ENCODE assay signal across 8 mouse cellular contexts in genomic region chr2:180678609-180679140, GRCm38 (mm10). TPM values are rescaled to one million over a fixed set of nuclear protein-coding genes. Genes with fewer than 3 reads are reported as not detected.
DNase-seq lines count a peak whose midpoint lies in the region; ATAC-seq and TF ChIP-seq lines count a peak whose summit lies in the region.

No protein-coding gene starts in this region.

- 27% methylated on average over 4 of the region's 4 CpGs for WGBS in embryonic facial prominence, embryonic 12.5 days
- WGBS in heart, embryonic 12.5 days, result 24% methylated on average over 4 of the region's 4 CpGs
- WGBS in kidney, postnatal 0 days, result 25% methylated on average over 4 of the region's 4 CpGs
- 8% methylated on average over 4 of the region's 4 CpGs for WGBS in liver, adult 2 months
- WGBS in stomach, embryonic 14.5 days, result 23% methylated on average over 4 of the region's 4 CpGs

- DNase-seq in CD4-positive helper T cell, adult 2 months (ENCODE audit: low read depth, low spot score), result peak; percentile 72
- peak; percentile 71 for DNase-seq in adrenal gland, postnatal 14 days
- peak; percentile 73 for DNase-seq in kidney, postnatal 0 days (ENCODE audit: low spot score)
- DNase-seq in liver, adult 2 months (ENCODE audit: extremely low read depth, low read depth, low spot score), result peak; percentile 54
- peak; percentile 88 for DNase-seq in naive thymus-derived CD4-positive, alpha-beta T cell, adult 2 months (ENCODE audit: low read depth)

- no peak overlapping the region for H3K4me2 ChIP-seq in embryonic facial prominence, embryonic 12.5 days (replicated peaks)
- no peak overlapping the region for H3K4me2 ChIP-seq in heart, embryonic 12.5 days
- H3K4me2 ChIP-seq in kidney, postnatal 0 days (ENCODE audit: low read length), result no peak overlapping the region
- H3K4me2 ChIP-seq in stomach, embryonic 14.5 days (replicated peaks; ENCODE audit: low read depth, low read length), result no peak overlapping the region

- H3K9ac ChIP-seq in embryonic facial prominence, embryonic 12.5 days, result no peak overlapping the region
- no peak overlapping the region for H3K9ac ChIP-seq in heart, embryonic 12.5 days
- H3K9ac ChIP-seq in kidney, postnatal 0 days (ENCODE audit: low read depth, low read length), result no peak overlapping the region
- no peak overlapping the region for H3K9ac ChIP-seq in liver, adult 2 months (ENCODE audit: low read depth, low read length)
- H3K9ac ChIP-seq in stomach, embryonic 14.5 days (replicated peaks; ENCODE audit: low read depth, low read length), result no peak overlapping the region

- peaks cover 47% of the 10 kb centered on the region for H3K36me3 ChIP-seq in embryonic facial prominence, embryonic 12.5 days
- H3K36me3 ChIP-seq in heart, embryonic 12.5 days, result peaks cover 51% of the 10 kb centered on the region
- H3K36me3 ChIP-seq in kidney, postnatal 0 days (ENCODE audit: insufficient read depth, low read length), result peaks cover 31% of the 10 kb centered on the region
- peaks cover 37% of the 10 kb centered on the region for H3K36me3 ChIP-seq in liver, adult 2 months (ENCODE audit: control insufficient read depth, insufficient read depth, low read length)
- peaks cover 44% of the 10 kb centered on the region for H3K36me3 ChIP-seq in stomach, embryonic 14.5 days (ENCODE audit: control insufficient read depth, insufficient read depth, low read length)

- H3K9me3 ChIP-seq in embryonic facial prominence, embryonic 12.5 days, result no peaks in the 10 kb centered on the region
- no peaks in the 10 kb centered on the region for H3K9me3 ChIP-seq in heart, embryonic 12.5 days (replicated peaks)
- no peaks in the 10 kb centered on the region for H3K9me3 ChIP-seq in kidney, postnatal 0 days (replicated peaks; ENCODE audit: low read length)
- H3K9me3 ChIP-seq in stomach, embryonic 14.5 days (ENCODE audit: control insufficient read depth, low read depth, low read length), result no peaks in the 10 kb centered on the region

- TF ChIP-seq CTCF in kidney, postnatal 0 days (IDR thresholded peaks at IDR 0.05; ENCODE audit: low read depth), result peak; percentile 95
- peak; percentile 42 for TF ChIP-seq CTCF in liver, adult 2 months (IDR thresholded peaks at IDR 0.05; ENCODE audit: low read depth, low read length)

- TF ChIP-seq POLR2A in liver, adult 2 months (IDR thresholded peaks at IDR 0.05; ENCODE audit: extremely low read depth, insufficient read depth, low read length), result no peak

- no peak overlapping the region for H3K4me3 ChIP-seq in embryonic facial prominence, embryonic 12.5 days
- H3K4me3 ChIP-seq in heart, embryonic 12.5 days, result no peak overlapping the region
- no peak overlapping the region for H3K4me3 ChIP-seq in kidney, postnatal 0 days (replicated peaks; ENCODE audit: low read depth, low read length)
- H3K4me3 ChIP-seq in liver, adult 2 months (ENCODE audit: insufficient read depth, low read depth, low read length), result no peak overlapping the region
- H3K4me3 ChIP-seq in stomach, embryonic 14.5 days (ENCODE audit: low read depth, low read length), result no peak overlapping the region

- H3K27me3 ChIP-seq in embryonic facial prominence, embryonic 12.5 days, result no peaks in the 10 kb centered on the region
- no peaks in the 10 kb centered on the region for H3K27me3 ChIP-seq in heart, embryonic 12.5 days (replicated peaks)
- no peaks in the 10 kb centered on the region for H3K27me3 ChIP-seq in kidney, postnatal 0 days (ENCODE audit: insufficient read depth, low read length)
- no peaks in the 10 kb centered on the region for H3K27me3 ChIP-seq in liver, adult 2 months (ENCODE audit: control insufficient read depth, insufficient read depth, low read length)
- H3K27me3 ChIP-seq in stomach, embryonic 14.5 days (ENCODE audit: control insufficient read depth, insufficient read depth, low read length), result no peaks in the 10 kb centered on the region

- no peaks in the 10 kb centered on the region for H3K4me1 ChIP-seq in embryonic facial prominence, embryonic 12.5 days
- H3K4me1 ChIP-seq in heart, embryonic 12.5 days (replicated peaks), result no peaks in the 10 kb centered on the region
- no peaks in the 10 kb centered on the region for H3K4me1 ChIP-seq in kidney, postnatal 0 days (replicated peaks; ENCODE audit: insufficient read depth, low read length)
- peaks cover 9% of the 10 kb centered on the region for H3K4me1 ChIP-seq in liver, adult 2 months (ENCODE audit: control insufficient read depth, insufficient read depth, low read length)
- H3K4me1 ChIP-seq in stomach, embryonic 14.5 days (ENCODE audit: control insufficient read depth, insufficient read depth, low read length), result no peaks in the 10 kb centered on the region

- 0 out of 2 replicates have a peak, but pooled peaks have one; percentile 25 for ATAC-seq in embryonic facial prominence, embryonic 12.5 days (ENCODE audit: insufficient number of reproducible peaks, insufficient read depth, low FRiP score, low TSS enrichment)
- ATAC-seq in heart, embryonic 12.5 days (ENCODE audit: insufficient number of reproducible peaks, low FRiP score), result peak; percentile 48; the same call in 1 of the 2 replicates
- ATAC-seq in kidney, postnatal 0 days (replicated peaks; ENCODE audit: low FRiP score, low read depth), result peak; percentile 62
- ATAC-seq in stomach, embryonic 14.5 days (ENCODE audit: insufficient number of reproducible peaks, insufficient read depth, low FRiP score, low read depth), result peak; percentile 61; the same call in 1 of the 2 replicates

- no peaks in the 10 kb centered on the region for H3K79me2 ChIP-seq in liver, adult 2 months (ENCODE audit: control insufficient read depth, insufficient read depth, low read length)

- H3K27ac ChIP-seq in embryonic facial prominence, embryonic 12.5 days, result no peak overlapping the region
- H3K27ac ChIP-seq in heart, embryonic 12.5 days (ENCODE audit: poor library complexity, severe bottlenecking), result no peak overlapping the region
- no peak overlapping the region for H3K27ac ChIP-seq in kidney, postnatal 0 days
- H3K27ac ChIP-seq in liver, adult 2 months (replicated peaks; ENCODE audit: insufficient read depth, low read depth, low read length), result no peak overlapping the region
- no peak overlapping the region for H3K27ac ChIP-seq in stomach, embryonic 14.5 days (ENCODE audit: low read length)

RNA-seq across cellular contexts. Expression of gene Dido1, which starts 31.1 kb away (rescaled TPM):
- 49.3 and 54.1 TPM in 2 replicates for total RNA-seq in adrenal gland, postnatal 14 days (2021)
- 35.3 and 36.8 TPM in 2 replicates for polyA plus RNA-seq in embryonic facial prominence, embryonic 12.5 days (2016; fragmentation: Nextera tagmentation; extraction: Ambion mirVana)
- 23.6 and 24.2 TPM in 2 replicates for polyA plus RNA-seq in heart, embryonic 12.5 days (2016; fragmentation: Nextera tagmentation; extraction: Ambion mirVana)
- polyA plus RNA-seq in kidney, postnatal 0 days (2015; fragmentation: Nextera tagmentation; extraction: Ambion mirVana), result 17.7 and 18.0 TPM in 2 replicates
- total RNA-seq in liver, adult 2 months (2014; rRNA removed), result 26.0 and 27.1 TPM in 2 replicates
- polyA plus RNA-seq in liver, adult 2 months (2012; rRNA removed), result 7.3 and 10.0 TPM in 2 replicates
- polyA plus RNA-seq in stomach, embryonic 14.5 days (2014; fragmentation: Nextera tagmentation; extraction: Ambion mirVana), result 39.4 and 41.2 TPM in 2 replicates

RNA-seq across cellular contexts. Expression of gene Gid8, which starts 31.2 kb away (rescaled TPM):
- 62.9 and 65.5 TPM in 2 replicates for total RNA-seq in adrenal gland, postnatal 14 days (2021)
- polyA plus RNA-seq in embryonic facial prominence, embryonic 12.5 days (2016; fragmentation: Nextera tagmentation; extraction: Ambion mirVana), result 62.6 and 63.6 TPM in 2 replicates
- polyA plus RNA-seq in heart, embryonic 12.5 days (2016; fragmentation: Nextera tagmentation; extraction: Ambion mirVana), result 45.3 and 47.8 TPM in 2 replicates
- polyA plus RNA-seq in kidney, postnatal 0 days (2015; fragmentation: Nextera tagmentation; extraction: Ambion mirVana), result 48.1 and 51.0 TPM in 2 replicates
- total RNA-seq in liver, adult 2 months (2014; rRNA removed), result 52.4 and 54.7 TPM in 2 replicates
- polyA plus RNA-seq in liver, adult 2 months (2012; rRNA removed), result 23.6 and 24.3 TPM in 2 replicates
- polyA plus RNA-seq in stomach, embryonic 14.5 days (2014; fragmentation: Nextera tagmentation; extraction: Ambion mirVana), result 53.4 and 57.1 TPM in 2 replicates

RNA-seq across cellular contexts. Expression of gene Tcfl5, which starts 36.2 kb away (rescaled TPM):
- total RNA-seq in adrenal gland, postnatal 14 days (2021), result 0.15 TPM in 1 of 2 replicates, not detected in the other
- 0.26 and 0.32 TPM in 2 replicates for polyA plus RNA-seq in embryonic facial prominence, embryonic 12.5 days (2016; fragmentation: Nextera tagmentation; extraction: Ambion mirVana)
- polyA plus RNA-seq in heart, embryonic 12.5 days (2016; fragmentation: Nextera tagmentation; extraction: Ambion mirVana), result 0.13 TPM in 1 of 2 replicates, not detected in the other
- 0.08 and 0.13 TPM in 2 replicates for polyA plus RNA-seq in kidney, postnatal 0 days (2015; fragmentation: Nextera tagmentation; extraction: Ambion mirVana)
- total RNA-seq in liver, adult 2 months (2014; rRNA removed), result not detected in 2 replicates
- polyA plus RNA-seq in liver, adult 2 months (2012; rRNA removed), result not detected in 2 replicates
- 0.13 and 0.14 TPM in 2 replicates for polyA plus RNA-seq in stomach, embryonic 14.5 days (2014; fragmentation: Nextera tagmentation; extraction: Ambion mirVana)

RNA-seq across cellular contexts. Expression of gene Slc17a9, which starts 46.4 kb away (rescaled TPM):
- total RNA-seq in adrenal gland, postnatal 14 days (2021), result 1.2 and 2.5 TPM in 2 replicates
- 0.36 and 0.56 TPM in 2 replicates for polyA plus RNA-seq in embryonic facial prominence, embryonic 12.5 days (2016; fragmentation: Nextera tagmentation; extraction: Ambion mirVana)
- polyA plus RNA-seq in heart, embryonic 12.5 days (2016; fragmentation: Nextera tagmentation; extraction: Ambion mirVana), result 0.59 and 0.69 TPM in 2 replicates
- 0.55 and 0.61 TPM in 2 replicates for polyA plus RNA-seq in kidney, postnatal 0 days (2015; fragmentation: Nextera tagmentation; extraction: Ambion mirVana)
- 3.5 and 4.5 TPM in 2 replicates for total RNA-seq in liver, adult 2 months (2014; rRNA removed)
- polyA plus RNA-seq in liver, adult 2 months (2012; rRNA removed), result 9.1 and 10.9 TPM in 2 replicates
- 1.7 and 1.9 TPM in 2 replicates for polyA plus RNA-seq in stomach, embryonic 14.5 days (2014; fragmentation: Nextera tagmentation; extraction: Ambion mirVana)
